ENCODE assay signal across 7 mouse cellular contexts in the genomic region with DNA sequence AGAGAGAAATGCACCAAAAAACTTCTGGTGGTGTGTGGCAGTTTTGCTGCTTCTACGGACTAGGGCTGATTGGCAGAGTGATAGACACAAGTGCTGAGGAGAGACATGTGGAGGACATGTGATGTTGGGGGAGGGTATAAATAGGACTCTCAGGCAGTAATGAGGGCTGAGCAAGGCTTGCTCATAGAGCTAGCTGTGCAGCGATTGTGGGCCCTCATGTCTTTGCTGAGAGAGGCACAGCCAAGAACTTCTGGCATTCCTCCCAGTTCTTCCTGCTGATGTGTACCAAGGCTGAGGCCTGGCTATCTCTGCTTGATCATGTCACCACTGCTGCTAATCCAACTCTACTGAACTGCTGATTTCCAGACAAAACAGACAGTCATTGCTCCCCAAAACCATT.
A peak's percentile ranks its signal among the peaks of the same experiment; 100 is the strongest.
DNase-seq lines count a peak whose midpoint lies in the region; ATAC-seq and TF ChIP-seq lines count a peak whose summit lies in the region.

No protein-coding gene starts in this region.

- no peaks in the 10 kb centered on the region for H3K9me3 ChIP-seq in midbrain, postnatal 0 days (ENCODE audit: low read length)

- no peaks in the 10 kb centered on the region for H3K27me3 ChIP-seq in midbrain, postnatal 0 days (ENCODE audit: insufficient read depth, low read length)

- peak overlapping the region; percentile 31 for H3K27ac ChIP-seq in bone marrow macrophage, adult 2 months (ENCODE audit: insufficient read depth, low read depth, low read length)
- H3K27ac ChIP-seq in midbrain, postnatal 0 days (ENCODE audit: low read depth, low read length): no peak overlapping the region

- no peaks in the 10 kb centered on the region for H3K36me3 ChIP-seq in midbrain, postnatal 0 days (ENCODE audit: insufficient read depth, low read length)

- intact Hi-C loops in heart, postnatal 14 days (cut with DNase I): no loop called here

- H3K4me2 ChIP-seq in midbrain, postnatal 0 days (ENCODE audit: low read depth, low read length, poor library complexity, severe bottlenecking): no peak overlapping the region

- no peak overlapping the region for H3K4me3 ChIP-seq in bone marrow macrophage, adult 2 months (ENCODE audit: insufficient read depth, low read length)
- no peak overlapping the region for H3K4me3 ChIP-seq in midbrain, postnatal 0 days (ENCODE audit: low read depth, low read length)

- no peak overlapping the region for H3K9ac ChIP-seq in midbrain, postnatal 0 days (replicated peaks; ENCODE audit: low read length, poor library complexity, severe bottlenecking)

- peak; percentile 48 for DNase-seq in layer of hippocampus, adult 9-11 months
- DNase-seq in layer of hippocampus, adult 9-10 months (ENCODE audit: low spot score): no peak
- DNase-seq in adipocyte (ENCODE audit: low spot score): peak; percentile 88
- peak; percentile 21 to 33 for DNase-seq in heart, postnatal 14 days
- DNase-seq in midbrain, postnatal 0 days (ENCODE audit: low spot score): peak; percentile 78
- no peak for DNase-seq in thymus, postnatal 14 days

- H3K4me1 ChIP-seq in bone marrow macrophage, adult 2 months (ENCODE audit: control insufficient read depth, insufficient read depth, low read length): peaks cover 35% of the 10 kb centered on the region
- no peaks in the 10 kb centered on the region for H3K4me1 ChIP-seq in midbrain, postnatal 0 days (ENCODE audit: insufficient read depth, low read length)

- no peak for ATAC-seq in midbrain, postnatal 0 days (ENCODE audit: low FRiP score)

- TF ChIP-seq CTCF in bone marrow macrophage, adult 2 months (IDR thresholded peaks at IDR 0.05; ENCODE audit: low read depth, low read length): no peak
- TF ChIP-seq CTCF in midbrain, postnatal 0 days (IDR thresholded peaks at IDR 0.05): no peak

- no peak for TF ChIP-seq POLR2A in bone marrow macrophage, adult 2 months (IDR thresholded peaks at IDR 0.05; ENCODE audit: borderline replicate concordance, low read depth, low read length)

- 71% methylated on average over 2 of the region's 2 CpGs for WGBS in midbrain, postnatal 0 days

Comparison
In these comparisons a context has a peak if more than half of its experiments do, and no peak if none do; other contexts are left out.
1. DNase-seq: peak in layer of hippocampus, adult 9-11 months (single experiment), adipocyte (single experiment), heart, postnatal 14 days (2 of 2) and midbrain, postnatal 0 days (single experiment); none in layer of hippocampus, adult 9-10 months (single experiment) and thymus, postnatal 14 days (single experiment).